Mouse (Mus musculus): Measurements from ENCODE around the gene Sh2d2a.

- TF ChIP-seq CTCF (IDR thresholded peaks at IDR 0.05; ENCODE audit: control insufficient read depth, insufficient read depth, insufficient read length) (no peak), MYOG (IDR thresholded peaks at IDR 0.05; ENCODE audit: control insufficient read depth, extremely low read depth, insufficient read length) (no peak), MAX (IDR thresholded peaks at IDR 0.05) (no peak), MYOD1 (IDR thresholded peaks at IDR 0.05; ENCODE audit: control insufficient read depth, insufficient read length, low read depth) (no peak), USF1 (IDR thresholded peaks at IDR 0.05; ENCODE audit: low read depth) (no peak), CEBPB (IDR thresholded peaks at IDR 0.05; ENCODE audit: low read depth) (no peak)
Observed at GRCm38 (mm10) chr3:87877730-87878129, 31.2 kb downstream of the Sh2d2a start.
